Mouse (Mus musculus) E14TG2a.4 (cell line): ENCODE measurements around the gene Ror1.

Experiments used
- CTCF ChIP-seq: conservative IDR thresholded peaks from 2 replicates; pipeline ENCODE4 v1.5.1; 2014; ENCODE audit warnings: low read length
- NANOG ChIP-seq: IDR thresholded peaks from 2 replicates; pipeline ENCODE4 v1.6.1; 2014; ENCODE audit warnings: borderline replicate concordance, low read length, mixed read lengths
- POU5F1 ChIP-seq: IDR thresholded peaks from 2 replicates; pipeline ENCODE4 v1.6.1; 2014; ENCODE audit warnings: low read length, borderline replicate concordance

DNA sequence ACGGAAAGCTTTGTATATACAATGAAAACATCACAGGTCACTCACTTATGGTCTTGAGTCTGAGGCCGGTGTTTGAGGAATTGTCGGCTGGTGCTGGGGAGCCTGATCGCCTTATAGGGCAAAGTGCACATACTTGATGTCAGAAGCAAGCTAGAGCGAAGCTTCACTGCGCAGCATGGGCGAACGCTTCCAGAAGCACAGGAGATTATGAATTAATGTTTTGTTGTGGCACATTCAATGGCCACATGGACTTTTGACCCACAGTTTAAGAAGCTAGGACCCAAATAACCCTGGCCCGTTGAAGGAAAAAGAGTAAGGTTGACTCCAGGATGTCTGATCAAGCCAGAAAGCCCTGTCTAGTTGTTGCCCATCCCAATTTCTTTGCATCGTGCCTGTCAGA, 138.2 kb downstream of the Ror1 start:
- TF ChIP-seq CTCF (no peak), NANOG (no peak), POU5F1 (no peak)
